Mouse (Mus musculus) cerebellum, postnatal 36 days (tissue): ENCODE measurements around the gene Uqcc2.

Experiments used
- DNase-seq, 2 experiments: peaks; one replicate each; pipeline ENCODE4 v3.0.0; 2021 to 2022; ENCODE audit warnings: mixed read lengths in 2 of 2

Gene Uqcc2

GRCm38 (mm10) chr17:27074236-27074635, 59.5 kb downstream of the Uqcc2 start:
- DNase-seq = no peak

- DNase-seq = no peak
Observed at GRCm38 (mm10) chr17:27073778-27074177, 59.9 kb downstream of the Uqcc2 start.

- DNase-seq = no peak
Observed at GRCm38 (mm10) chr17:27073126-27073525, 60.6 kb downstream of the Uqcc2 start.
